Mouse (Mus musculus) E14TG2a.4 (cell line): Measurements from ENCODE around the gene Tefm.

Experiments used
- H3K27me3 ChIP-seq: 2 replicates; pipeline ENCODE4 v1.6.1; 2014; ENCODE audit warnings: low read length, control low read depth; ENCODE audit not compliant: insufficient read depth
- H3K36me3 ChIP-seq: 2 replicates; pipeline ENCODE4 v1.6.1; 2014; ENCODE audit warnings: low read length, control low read depth; ENCODE audit not compliant: insufficient read depth
- H3K4me1 ChIP-seq: replicated peaks from 2 replicates; pipeline ENCODE4 v1.6.1; 2014; ENCODE audit warnings: low read depth, low read length, control low read depth
- H3K4me3 ChIP-seq: replicated peaks from 2 replicates; pipeline ENCODE4 v1.5.1; 2014; ENCODE audit warnings: mild to moderate bottlenecking, low read length
- H3K9me3 ChIP-seq: 2 replicates; pipeline ENCODE4 v1.6.1; 2014; ENCODE audit warnings: low read length, control low read depth
- CTCF ChIP-seq: conservative IDR thresholded peaks from 2 replicates; pipeline ENCODE4 v1.5.1; 2014; ENCODE audit warnings: low read length
- NANOG ChIP-seq: IDR thresholded peaks from 2 replicates; pipeline ENCODE4 v1.6.1; 2014; ENCODE audit warnings: borderline replicate concordance, low read length, mixed read lengths
- POU5F1 ChIP-seq: IDR thresholded peaks from 2 replicates; pipeline ENCODE4 v1.6.1; 2014; ENCODE audit warnings: low read length, borderline replicate concordance

The Tefm gene

DNA sequence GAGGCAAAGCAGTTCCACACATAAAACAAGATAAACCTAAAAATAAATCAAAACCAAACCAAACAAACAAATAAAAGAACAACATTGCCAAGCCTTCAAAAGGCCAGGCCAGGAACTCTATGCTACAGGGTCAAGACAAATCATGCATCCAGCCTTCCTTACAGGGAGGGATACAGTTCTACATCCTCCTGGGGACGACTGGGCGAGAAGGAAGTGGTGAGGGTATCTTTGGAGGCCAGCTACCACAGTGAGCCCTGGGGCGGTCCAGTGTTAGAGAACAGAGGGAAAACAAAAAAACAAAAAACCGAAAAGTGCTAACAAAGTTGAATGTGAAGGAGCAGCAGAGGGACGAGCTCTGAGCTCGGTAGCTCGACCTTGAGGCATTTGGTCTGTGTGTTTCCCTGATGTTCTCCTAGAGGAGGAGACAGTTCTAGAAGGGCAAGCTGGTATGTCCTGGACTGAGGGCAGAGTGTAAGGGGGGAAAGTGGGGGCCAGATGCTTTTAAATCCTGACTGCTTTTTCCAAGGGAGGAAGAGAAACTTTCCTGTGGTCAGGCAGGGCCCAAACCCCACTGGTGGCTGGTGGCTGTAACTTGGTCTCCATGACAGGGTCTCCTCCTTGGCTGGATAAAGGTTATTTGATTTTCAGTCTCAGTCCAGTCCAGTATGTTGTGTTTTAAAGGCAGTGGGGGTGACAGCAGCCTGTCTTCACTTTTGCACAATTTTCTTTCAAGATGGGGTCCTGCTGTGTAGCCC lies 21.6 kb upstream of the Tefm start:
- Histone ChIP-seq H3K27me3 (no peaks in the 10 kb centered on the region), H3K36me3 (peaks cover 39% of the 10 kb centered on the region), H3K4me3 (no peak overlapping the region), H3K4me1 (peaks cover 47% of the 10 kb centered on the region), H3K9me3 (no peaks in the 10 kb centered on the region)
- TF ChIP-seq NANOG (no peak), CTCF (no peak), POU5F1 (no peak)

DNA sequence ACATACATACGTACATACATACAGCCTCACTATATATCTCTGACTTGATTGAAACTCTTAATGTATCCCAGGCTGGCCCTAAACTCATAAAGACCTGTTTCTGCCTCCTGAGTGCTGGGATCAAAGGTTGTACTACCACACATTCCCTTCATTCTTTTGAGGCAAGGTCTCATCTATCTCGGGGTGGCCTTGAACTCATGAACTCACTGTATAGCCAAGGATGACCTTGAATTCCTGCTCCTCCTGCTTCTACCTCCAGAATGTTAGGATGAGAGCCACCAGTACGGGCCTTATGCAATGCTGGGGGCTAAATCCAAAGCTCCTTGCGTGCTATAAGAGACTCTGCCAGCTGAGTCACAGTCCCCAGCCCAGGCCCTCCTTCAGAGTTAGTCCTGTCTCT lies 19.1 kb upstream of the Tefm start:
- Histone ChIP-seq H3K4me1 (peaks cover 40% of the 10 kb centered on the region), H3K36me3 (peaks cover 45% of the 10 kb centered on the region), H3K9me3 (no peaks in the 10 kb centered on the region), H3K27me3 (peaks cover 3% of the 10 kb centered on the region), H3K4me3 (no peak overlapping the region)
- no peak for TF ChIP-seq CTCF
- TF ChIP-seq POU5F1: no peak
- no peak; the same call in 1 of the 2 replicates for TF ChIP-seq NANOG

DNA sequence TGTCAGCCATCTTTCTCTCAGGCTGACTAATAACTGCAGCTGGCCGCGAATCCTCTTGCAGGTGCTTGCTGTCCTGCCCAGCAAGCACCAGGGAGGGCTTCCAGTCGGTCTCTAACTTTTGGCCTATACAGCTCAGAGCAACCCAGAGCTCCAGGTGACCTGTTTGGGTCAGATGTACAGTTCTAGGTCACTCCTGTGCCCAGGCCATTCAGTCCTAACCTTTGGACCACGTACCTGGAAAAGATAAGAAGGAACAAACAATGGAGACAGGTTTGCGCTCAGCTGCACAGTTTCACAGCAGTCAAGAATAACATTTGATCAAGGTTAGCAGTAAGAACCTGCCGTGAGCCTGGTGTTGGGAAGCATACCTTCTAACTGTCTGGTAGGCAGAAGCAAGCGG lies 17.0 kb upstream of the Tefm start:
- peaks cover 39% of the 10 kb centered on the region for H3K4me1 ChIP-seq
- H3K4me3 ChIP-seq: no peak overlapping the region
- no peaks in the 10 kb centered on the region for H3K9me3 ChIP-seq
- H3K36me3 ChIP-seq: peaks cover 37% of the 10 kb centered on the region
- H3K27me3 ChIP-seq: peaks cover 23% of the 10 kb centered on the region
- TF ChIP-seq POU5F1: no peak
- TF ChIP-seq NANOG: no peak
- no peak for TF ChIP-seq CTCF

DNA sequence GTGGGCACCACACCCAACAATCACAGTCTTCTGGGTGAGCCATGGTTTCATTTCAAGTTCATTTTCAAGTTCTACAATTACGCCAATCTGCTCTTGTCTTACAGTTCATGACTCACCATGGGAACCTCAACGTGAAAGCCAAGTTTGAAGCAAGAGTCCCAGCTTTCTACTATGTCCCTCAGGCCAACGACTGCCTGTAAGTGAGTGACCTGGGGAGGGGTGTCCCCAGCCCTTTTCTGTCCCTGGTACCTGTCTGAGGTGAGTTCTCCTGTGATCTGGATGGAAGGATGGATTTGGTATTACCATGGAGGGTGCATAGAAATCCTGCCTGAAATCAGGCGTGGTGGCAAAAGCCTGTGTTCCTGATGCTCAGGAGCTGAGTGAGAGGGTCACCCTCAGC lies 14.9 kb upstream of the Tefm start:
- Histone ChIP-seq H3K9me3 (no peaks in the 10 kb centered on the region), H3K4me1 (peaks cover 25% of the 10 kb centered on the region), H3K27me3 (peaks cover 24% of the 10 kb centered on the region), H3K4me3 (no peak overlapping the region), H3K36me3 (peaks cover 28% of the 10 kb centered on the region)
- TF ChIP-seq POU5F1 (no peak), CTCF (no peak), NANOG (no peak)

DNA sequence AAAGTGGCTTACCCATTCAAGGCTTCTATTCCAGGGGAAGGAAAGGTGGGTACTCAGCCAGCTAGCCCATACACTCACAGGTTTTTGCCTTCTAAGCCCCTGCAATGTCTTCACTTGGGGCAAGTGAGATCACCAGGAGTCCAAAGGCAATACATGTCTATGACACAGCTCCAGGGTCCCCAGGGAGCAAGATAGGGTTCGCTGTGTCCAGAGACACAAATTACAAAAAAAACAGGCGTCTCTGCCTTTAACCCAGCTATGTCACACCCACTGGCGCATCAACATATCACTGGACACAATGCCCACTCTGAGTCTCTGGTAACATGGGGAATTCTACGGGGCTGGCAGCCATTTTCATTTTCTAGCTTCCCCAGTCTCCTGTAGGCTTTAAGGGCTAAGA lies 14.0 kb upstream of the Tefm start:
- H3K36me3 ChIP-seq: peaks cover 28% of the 10 kb centered on the region
- H3K9me3 ChIP-seq: no peaks in the 10 kb centered on the region
- no peak for TF ChIP-seq CTCF
- peaks cover 17% of the 10 kb centered on the region for H3K4me1 ChIP-seq
- H3K4me3 ChIP-seq: no peak overlapping the region
- H3K27me3 ChIP-seq: peaks cover 24% of the 10 kb centered on the region

DNA sequence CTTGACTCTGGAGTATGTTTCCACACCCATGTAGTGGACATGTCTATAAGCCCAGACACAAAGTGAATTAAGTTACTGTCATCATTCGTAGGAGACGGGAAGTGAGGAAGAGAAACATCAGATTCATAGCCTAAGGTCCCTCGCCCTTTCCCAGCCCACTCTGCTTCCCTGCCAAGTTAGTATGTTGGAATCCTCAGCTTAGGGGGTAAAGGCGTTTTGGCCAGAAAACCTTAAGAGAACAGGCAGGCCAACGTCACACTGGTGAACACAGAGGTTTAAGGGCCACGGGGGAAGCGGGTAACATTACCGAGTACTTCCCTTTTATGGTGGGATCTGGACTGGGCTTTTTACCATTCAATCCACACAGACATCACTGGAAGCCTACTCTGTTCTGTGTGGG lies 13.6 kb upstream of the Tefm start:
- TF ChIP-seq CTCF: no peak
- TF ChIP-seq POU5F1: no peak
- no peak for TF ChIP-seq NANOG
- H3K27me3 ChIP-seq: peaks cover 24% of the 10 kb centered on the region
- H3K9me3 ChIP-seq: no peaks in the 10 kb centered on the region
- peaks cover 28% of the 10 kb centered on the region for H3K36me3 ChIP-seq
- no peak overlapping the region for H3K4me3 ChIP-seq
- H3K4me1 ChIP-seq: peaks cover 15% of the 10 kb centered on the region

DNA sequence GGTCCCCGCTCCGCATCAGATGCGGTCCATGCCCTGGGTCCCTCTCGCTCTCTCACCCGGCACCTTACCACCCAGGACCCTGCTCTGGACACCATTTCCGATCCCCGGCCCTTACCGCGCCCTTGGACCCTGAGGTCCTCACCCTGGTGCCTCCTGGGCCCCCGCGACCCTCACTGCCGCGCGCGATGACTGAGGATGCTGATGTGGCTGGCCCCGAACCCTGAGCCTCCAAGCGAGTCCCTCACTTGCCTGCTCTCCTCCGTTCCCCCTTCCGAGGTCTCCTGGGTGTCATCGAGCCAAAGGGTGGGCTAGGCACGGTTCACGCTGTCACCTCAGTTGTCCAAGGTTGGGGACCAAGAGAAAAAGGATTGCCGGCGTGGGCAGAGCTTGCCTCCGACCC lies 12.5 kb upstream of the Tefm start:
- peaks cover 21% of the 10 kb centered on the region for H3K4me1 ChIP-seq
- H3K9me3 ChIP-seq: no peaks in the 10 kb centered on the region
- H3K27me3 ChIP-seq: peaks cover 24% of the 10 kb centered on the region
- H3K4me3 ChIP-seq: peak overlapping the region; percentile 92
- TF ChIP-seq NANOG (no peak), CTCF (no peak), POU5F1 (no peak)
- peaks cover 28% of the 10 kb centered on the region for H3K36me3 ChIP-seq

DNA sequence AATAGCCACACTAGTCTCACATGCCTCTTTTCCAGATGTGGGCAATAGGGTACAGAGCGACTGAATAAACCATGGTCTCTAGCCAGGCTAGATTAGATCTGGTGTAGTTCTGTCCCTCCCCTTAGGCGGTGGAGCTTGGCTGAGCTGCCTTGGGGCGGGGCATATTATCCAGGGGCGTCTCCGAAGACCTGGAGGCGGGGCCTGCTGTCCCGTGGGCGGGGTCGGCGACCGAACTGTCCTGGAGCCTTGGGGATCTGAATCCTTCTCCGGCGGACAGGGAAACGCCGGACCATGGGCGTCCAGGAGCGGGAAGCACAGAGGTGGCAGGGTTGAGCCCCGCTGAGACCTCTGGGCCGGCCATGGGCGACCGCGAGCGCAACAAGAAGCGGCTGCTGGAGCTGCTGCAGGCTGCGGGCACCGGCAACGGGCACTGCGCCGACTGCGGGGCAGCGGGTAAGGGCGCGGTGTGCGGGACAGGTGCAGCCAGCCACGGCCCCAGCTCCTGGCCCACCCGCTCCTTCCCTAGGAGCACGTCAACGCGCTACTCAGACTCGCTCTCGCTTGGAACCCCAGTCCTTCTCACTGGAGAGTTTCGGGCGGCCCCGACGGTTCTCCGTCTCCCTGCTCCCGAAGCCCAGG lies 12.0 kb upstream of the Tefm start, which contains the start of gene Adap2:
Gene Adap2, plus strand, starts transcription at position 249 of the 639 bp plus-strand sequence.
- no peaks in the 10 kb centered on the region for H3K9me3 ChIP-seq
- H3K27me3 ChIP-seq: peaks cover 24% of the 10 kb centered on the region
- H3K36me3 ChIP-seq: peaks cover 24% of the 10 kb centered on the region
- H3K4me1 ChIP-seq: peaks cover 22% of the 10 kb centered on the region
- TF ChIP-seq POU5F1: no peak
- no peak for TF ChIP-seq CTCF
- TF ChIP-seq NANOG: no peak
- H3K4me3 ChIP-seq: peak within 1 kb of the TSS; percentile 92
